Mouse (Mus musculus) MEL (cell line): Measurements from ENCODE around the gene Ifitm3. TPM values are rescaled to one million over a fixed set of nuclear protein-coding genes. Genes with fewer than 3 reads are reported as not detected.

Source experiments
- DNase-seq: peaks from one replicate; pipeline ENCODE4 v3.0.0; 2011; ENCODE audit warnings: low read depth, low spot score
- H3K27ac ChIP-seq: 2 replicates; pipeline ENCODE4 v1.5.1; 2012; ENCODE audit warnings: low read depth, mild to moderate bottlenecking, control low read depth, low read length, moderate library complexity; ENCODE audit not compliant: control insufficient read depth
- H3K27me3 ChIP-seq, 2 experiments: fragments of 150-350 bp in 1 of 2; sonication (generic) in 1 of 2; 2 replicates each; pipeline ENCODE4 v1.6.1; 2012; ENCODE audit warnings: low read length in 2 of 2, mild to moderate bottlenecking in 2 of 2, improper control_type of control experiment in 1 of 2, moderate library complexity in 1 of 2; ENCODE audit not compliant: insufficient read depth in 2 of 2, control insufficient read depth in 1 of 2
- H3K36me3 ChIP-seq, 2 experiments: 2 replicates each; pipeline ENCODE4 v1.6.1; 2012 to 2014; ENCODE audit warnings: low read length in 2 of 2, improper control_type of control experiment in 1 of 2, inconsistent platforms in 1 of 2, mild to moderate bottlenecking in 1 of 2; ENCODE audit not compliant: insufficient read depth in 2 of 2, control insufficient read depth in 1 of 2
- H3K4me1 ChIP-seq, 2 experiments: fragments of 150-350 bp in 1 of 2; sonication (generic) in 1 of 2; 2 replicates each; pipeline ENCODE4 v1.6.1; 2012; ENCODE audit warnings: low read length in 2 of 2, improper control_type of control experiment in 1 of 2, mild to moderate bottlenecking in 1 of 2; ENCODE audit not compliant: insufficient read depth in 2 of 2, control insufficient read depth in 1 of 2
- H3K4me3 ChIP-seq, 2 experiments: fragments of 150-350 bp in 1 of 2; sonication (generic) in 1 of 2; 2 replicates each; pipeline ENCODE4 v1.5.1; 2012; ENCODE audit warnings: low read depth in 2 of 2, low read length in 2 of 2, mild to moderate bottlenecking in 2 of 2, moderate library complexity in 2 of 2, control low read depth in 1 of 2, improper control_type of control experiment in 1 of 2; ENCODE audit not compliant: control insufficient read depth in 1 of 2, insufficient read depth in 1 of 2
- H3K79me2 ChIP-seq: 2 replicates; pipeline ENCODE4 v1.6.1; 2012; ENCODE audit warnings: mild to moderate bottlenecking, low read length, moderate library complexity; ENCODE audit not compliant: control insufficient read depth, poor library complexity, insufficient read depth
- H3K9ac ChIP-seq: 2 replicates; pipeline ENCODE4 v1.6.1; 2012; ENCODE audit warnings: low read depth, mild to moderate bottlenecking, control low read depth, low read length, moderate library complexity; ENCODE audit not compliant: control insufficient read depth, poor library complexity, severe bottlenecking
- H3K9me3 ChIP-seq: fragments of 150-350 bp; sonication (generic); replicated peaks from 2 replicates; pipeline ENCODE4 v1.6.1; 2012; ENCODE audit warnings: mild to moderate bottlenecking, low read length, improper control_type of control experiment, moderate library complexity; ENCODE audit not compliant: insufficient read depth
- BHLHE40 ChIP-seq: IDR thresholded peaks from 2 replicates; pipeline ENCODE4 v1.6.1; 2012; ENCODE audit warnings: low read depth, mild to moderate bottlenecking, inconsistent platforms, low read length, improper control_type of control experiment, borderline replicate concordance
- CHD1 ChIP-seq: IDR thresholded peaks from 2 replicates; pipeline ENCODE4 v1.6.1; 2012; ENCODE audit warnings: low read depth, mild to moderate bottlenecking, inconsistent platforms, low read length, improper control_type of control experiment
- CHD2 ChIP-seq: IDR thresholded peaks from 2 replicates; pipeline ENCODE4 v1.6.1; 2011; ENCODE audit warnings: low read length, improper control_type of control experiment
- CTCF ChIP-seq, 3 experiments: IDR thresholded peaks in 2 of 3; conservative IDR thresholded peaks in 1 of 3; 2 replicates each; pipeline ENCODE4 v1.5.1; 2011 to 2012; ENCODE audit warnings: low read length in 3 of 3, low read depth in 2 of 3, mild to moderate bottlenecking in 2 of 3, improper control_type of control experiment in 1 of 3, inconsistent platforms in 1 of 3, mixed read lengths in 1 of 3, moderate library complexity in 1 of 3; ENCODE audit not compliant: control insufficient read depth in 1 of 3, insufficient read depth in 1 of 3, poor library complexity in 1 of 3, severe bottlenecking in 1 of 3
- E2F4 ChIP-seq: IDR thresholded peaks from 2 replicates; pipeline ENCODE4 v1.6.1; 2011; ENCODE audit warnings: low read depth, low read length, improper control_type of control experiment, borderline replicate concordance
- ETS1 ChIP-seq: IDR thresholded peaks from 2 replicates; pipeline ENCODE4 v1.6.1; 2012; ENCODE audit warnings: low read depth, mild to moderate bottlenecking, inconsistent platforms, low read length, improper control_type of control experiment, moderate library complexity
- GABPA ChIP-seq: IDR thresholded peaks from 2 replicates; pipeline ENCODE4 v1.6.1; 2012; ENCODE audit warnings: low read depth, mild to moderate bottlenecking, inconsistent platforms, low read length, improper control_type of control experiment, moderate library complexity
- GATA1 ChIP-seq: IDR thresholded peaks from 2 replicates; pipeline ENCODE4 v1.6.1; 2011; ENCODE audit warnings: low read depth, low read length, improper control_type of control experiment
- HCFC1 ChIP-seq: IDR thresholded peaks from 2 replicates; pipeline ENCODE4 v1.6.1; 2012; ENCODE audit warnings: low read depth, mild to moderate bottlenecking, inconsistent platforms, low read length, improper control_type of control experiment, moderate library complexity
- JUND ChIP-seq: IDR thresholded peaks from 2 replicates; pipeline ENCODE4 v1.6.1; 2011; ENCODE audit warnings: low read depth, mild to moderate bottlenecking, improper control_type of control experiment, low read length
- KAT2A ChIP-seq: conservative IDR thresholded peaks from 2 replicates; pipeline ENCODE4 v1.6.1; 2012; ENCODE audit warnings: low read depth, low read length, improper control_type of control experiment, inconsistent platforms
- MAFK ChIP-seq: IDR thresholded peaks from 2 replicates; pipeline ENCODE4 v1.6.1; 2011; ENCODE audit warnings: low read depth, mild to moderate bottlenecking, low read length, improper control_type of control experiment, borderline replicate concordance
- MAX ChIP-seq: IDR thresholded peaks from 2 replicates; pipeline ENCODE4 v1.6.1; 2011; ENCODE audit warnings: low read length, improper control_type of control experiment
- MAZ ChIP-seq: IDR thresholded peaks from 2 replicates; pipeline ENCODE4 v1.6.1; 2012; ENCODE audit warnings: low read depth, mild to moderate bottlenecking, inconsistent platforms, low read length, improper control_type of control experiment
- MEF2A ChIP-seq: IDR thresholded peaks from 2 replicates; pipeline ENCODE4 v1.6.1; 2014; ENCODE audit warnings: low read depth, mild to moderate bottlenecking, inconsistent platforms, low read length, improper control_type of control experiment; ENCODE audit not compliant: poor library complexity, insufficient replicate concordance, severe bottlenecking; ENCODE audit errors: extremely low read depth
- MXI1 ChIP-seq: IDR thresholded peaks from 2 replicates; pipeline ENCODE4 v1.6.1; 2011; ENCODE audit warnings: mild to moderate bottlenecking, low read depth, low read length, improper control_type of control experiment
- MYC ChIP-seq: IDR thresholded peaks from 2 replicates; pipeline ENCODE4 v1.6.1; 2011; ENCODE audit warnings: low read depth, mild to moderate bottlenecking, low read length, improper control_type of control experiment, moderate library complexity
- NELFE ChIP-seq: IDR thresholded peaks from 2 replicates; pipeline ENCODE4 v1.6.1; 2011; ENCODE audit warnings: low read depth, low read length, improper control_type of control experiment
- NRF1 ChIP-seq: IDR thresholded peaks from 2 replicates; pipeline ENCODE4 v1.6.1; 2014; ENCODE audit warnings: low read depth, mild to moderate bottlenecking, inconsistent platforms, low read length, improper control_type of control experiment, moderate library complexity; ENCODE audit not compliant: poor library complexity, insufficient read depth, severe bottlenecking
- POLR2A ChIP-seq, 2 experiments: IDR thresholded peaks; 2 replicates each; pipeline ENCODE4 v1.6.1; 2011 to 2012; ENCODE audit warnings: low read length in 2 of 2, mild to moderate bottlenecking in 2 of 2, control low read depth in 1 of 2, improper control_type of control experiment in 1 of 2, low read depth in 1 of 2, moderate library complexity in 1 of 2; ENCODE audit not compliant: control insufficient read depth in 1 of 2, insufficient read depth in 1 of 2, poor library complexity in 1 of 2
- POLR2AphosphoS2 ChIP-seq: IDR thresholded peaks from 2 replicates; pipeline ENCODE4 v1.6.1; 2011; ENCODE audit warnings: low read length, improper control_type of control experiment
- POLR2AphosphoS5 ChIP-seq: IDR thresholded peaks from 2 replicates; pipeline ENCODE4 v1.6.1; 2012; ENCODE audit warnings: low read depth, borderline replicate concordance, mild to moderate bottlenecking, inconsistent platforms, low read length, moderate library complexity, mixed read lengths
- RAD21 ChIP-seq: IDR thresholded peaks from 2 replicates; pipeline ENCODE4 v1.6.1; 2011; ENCODE audit warnings: mild to moderate bottlenecking, low read depth, low read length, improper control_type of control experiment
- RCOR1 ChIP-seq: IDR thresholded peaks from 2 replicates; pipeline ENCODE4 v1.6.1; 2012; ENCODE audit warnings: low read depth, mild to moderate bottlenecking, inconsistent platforms, low read length, improper control_type of control experiment
- SMC3 ChIP-seq: IDR thresholded peaks from 2 replicates; pipeline ENCODE4 v1.6.1; 2011; ENCODE audit warnings: low read depth, low read length, improper control_type of control experiment
- TAL1 ChIP-seq: IDR thresholded peaks from 2 replicates; pipeline ENCODE4 v1.6.1; 2012; ENCODE audit warnings: mild to moderate bottlenecking, inconsistent platforms, low read length, moderate library complexity, mixed read lengths
- TBP ChIP-seq: IDR thresholded peaks from 2 replicates; pipeline ENCODE4 v1.8.0; 2011; ENCODE audit warnings: low read depth, low read length, improper control_type of control experiment
- TCF12 ChIP-seq: IDR thresholded peaks from 2 replicates; pipeline ENCODE4 v1.6.1; 2014; ENCODE audit warnings: low read depth, mild to moderate bottlenecking, inconsistent platforms, low read length, improper control_type of control experiment, moderate library complexity
- UBTF ChIP-seq: IDR thresholded peaks from 2 replicates; pipeline ENCODE4 v1.6.1; 2012; ENCODE audit warnings: low read depth, mild to moderate bottlenecking, inconsistent platforms, low read length, improper control_type of control experiment, moderate library complexity, borderline replicate concordance; ENCODE audit not compliant: insufficient read depth
- USF1 ChIP-seq: IDR thresholded peaks from 2 replicates; pipeline ENCODE4 v1.6.1; 2014; ENCODE audit warnings: low read depth, mild to moderate bottlenecking, inconsistent platforms, low read length, improper control_type of control experiment, moderate library complexity
- USF2 ChIP-seq, 2 experiments: IDR thresholded peaks; 2 replicates each; pipeline ENCODE4 v1.6.1; 2011 to 2012; ENCODE audit warnings: improper control_type of control experiment in 2 of 2, low read length in 2 of 2, borderline replicate concordance in 1 of 2, inconsistent platforms in 1 of 2, low read depth in 1 of 2, mild to moderate bottlenecking in 1 of 2; ENCODE audit not compliant: insufficient read depth in 1 of 2
- ZC3H11A ChIP-seq: IDR thresholded peaks from 2 replicates; pipeline ENCODE4 v1.6.1; 2012; ENCODE audit warnings: low read depth, mild to moderate bottlenecking, inconsistent platforms, low read length, improper control_type of control experiment
- ZKSCAN1 ChIP-seq: IDR thresholded peaks from 2 replicates; pipeline ENCODE4 v1.6.1; 2012; ENCODE audit warnings: low read depth, mild to moderate bottlenecking, inconsistent platforms, low read length, improper control_type of control experiment, moderate library complexity
- ZMIZ1 ChIP-seq: IDR thresholded peaks from 2 replicates; pipeline ENCODE4 v1.6.1; 2012; ENCODE audit warnings: low read depth, mild to moderate bottlenecking, inconsistent platforms, low read length, improper control_type of control experiment, moderate library complexity
- ZNF384 ChIP-seq: IDR thresholded peaks from 2 replicates; pipeline ENCODE4 v1.6.1; 2012; ENCODE audit warnings: low read depth, mild to moderate bottlenecking, inconsistent platforms, low read length, improper control_type of control experiment
- polyA plus RNA-seq, 2 experiments: library from polyadenylated mRNA; stranded (reverse) in 1 of 2; unstranded in 1 of 2; fragments of >175 nt in 1 of 2; fragments of >200 nt in 1 of 2; gene quantifications; 2 replicates each; pipeline versions ENCODE4 v1.2.1 to v1.2.4; 2012; ENCODE audit warnings: low replicate concordance in 2 of 2, low read depth in 1 of 2; ENCODE audit not compliant: insufficient read length in 2 of 2, insufficient read depth in 1 of 2, missing spikeins in 1 of 2
- total RNA-seq: library from RNA; depleted of rRNA; stranded (reverse); fragments of 300-350 nt; gene quantifications from 2 replicates; pipeline ENCODE4 v1.2.3, GENCODE M21; 2012

Ifitm3 gene
- total and polyA plus RNA-seq, 3 experiments = 6.4 to 12.8 TPM; not detected in 1

DNA sequence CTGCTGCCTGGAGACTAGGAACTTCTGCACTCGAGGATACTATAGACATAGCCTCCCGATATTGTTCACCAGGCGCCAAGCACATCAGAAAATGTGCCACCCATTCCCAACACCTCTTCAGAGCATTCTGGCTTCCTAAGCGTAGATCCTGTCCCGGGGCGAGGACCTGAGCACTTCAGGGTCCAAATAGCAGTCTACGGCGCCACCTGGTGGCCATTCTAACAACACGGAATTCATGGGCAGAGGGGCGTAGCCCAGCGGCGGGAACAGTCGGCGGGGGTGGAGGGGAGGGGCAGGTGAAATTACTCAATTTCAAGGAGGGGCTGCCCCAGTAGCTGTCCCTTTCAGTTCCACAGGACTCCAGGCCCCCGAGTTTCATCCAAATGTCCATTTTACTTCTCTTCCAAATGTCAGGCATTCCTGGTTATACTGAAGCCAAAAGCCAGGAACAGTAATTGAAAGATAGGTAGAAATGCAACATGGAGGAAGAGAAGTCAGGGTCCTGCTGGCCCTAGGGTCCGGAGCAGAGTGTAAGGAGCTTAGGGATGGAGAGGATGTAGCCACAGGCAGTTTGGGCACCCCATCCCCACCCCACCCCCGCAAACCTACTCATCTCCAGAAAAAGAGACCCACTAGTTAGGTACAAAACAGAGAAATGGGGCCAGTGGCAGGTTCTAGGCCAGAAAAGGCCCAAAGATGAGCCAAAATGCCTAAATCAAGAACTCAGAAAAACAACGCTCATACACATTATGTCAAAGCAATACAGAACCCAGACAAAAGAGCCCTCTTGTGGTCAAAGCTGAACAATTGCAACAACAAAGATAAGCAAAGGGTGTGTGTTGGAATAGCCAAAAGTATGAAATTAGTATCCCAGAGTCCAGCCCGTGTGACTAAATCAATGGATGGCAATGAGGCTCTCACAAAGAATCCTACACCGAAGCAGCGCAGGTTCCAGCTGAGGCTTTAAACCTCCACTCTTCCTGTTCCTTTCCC lies 38.0 kb upstream of the Ifitm3 start:
- Histone ChIP-seq H3K27ac (0 out of 2 replicates have a peak overlapping the region, but pooled peaks have one; percentile 11), H3K4me1 (peaks cover 0 to 12% of the 10 kb centered on the region in 2 experiments; a peak in 3 of 4 replicates), H3K9ac (peak overlapping the region; percentile 48), H3K36me3 (0 out of 4 replicates have a peak, but pooled peaks cover 0 to 3% of the 10 kb centered on the region in 2 experiments), H3K27me3 (no peaks in the 10 kb centered on the region), H3K79me2 (no peaks in the 10 kb centered on the region), H3K4me3 (peak overlapping the region; percentile 46 to 58), H3K9me3 (no peaks in the 10 kb centered on the region)
- peak; percentile 93 for DNase-seq
- TF ChIP-seq NRF1 (no peak), ZKSCAN1 (no peak), ETS1 (no peak), HCFC1 (no peak), POLR2AphosphoS5 (no peak), SMC3 (peak; percentile 97), MAX (no peak), TAL1 (peak; percentile 31), MAFK (no peak), GATA1 (peak; percentile 83), BHLHE40 (no peak), MEF2A (no peak), USF1 (no peak), NELFE (no peak), MAZ (peak; percentile 35; the same call in 1 of the 2 replicates), CHD2 (no peak), CTCF (IDR thresholded peaks at IDR 0.05 in 2 of 3, conservative IDR thresholded peaks at IDR 0.05 in 1 of 3; ENCODE audit: control insufficient read depth in 1 of 3, insufficient read depth in 1 of 3, low read depth in 2 of 3, low read length in 3 of 3, poor library complexity in 1 of 3, severe bottlenecking in 1 of 3) (peak; percentile 61 to 99 (median 97)), ZC3H11A (peak; percentile 97), CHD1 (no peak), TCF12 (no peak), MXI1 (peak; percentile 38), JUND (no peak), KAT2A (no peak), UBTF (no peak), ZMIZ1 (no peak), RAD21 (peak; percentile 97), MYC (0 out of 2 replicates have a peak, but pooled peaks have one; percentile 28), E2F4 (no peak), USF2 (IDR thresholded peaks at IDR 0.05; ENCODE audit: borderline replicate concordance in 1 of 2, insufficient read depth in 1 of 2, low read depth in 1 of 2, low read length in 2 of 2) (no peak), GABPA (no peak), POLR2A (IDR thresholded peaks at IDR 0.05; ENCODE audit: control insufficient read depth in 1 of 2, insufficient read depth in 1 of 2, low read depth in 1 of 2, low read length in 2 of 2, poor library complexity in 1 of 2) (no peak), ZNF384 (no peak), POLR2AphosphoS2 (no peak), TBP (0 out of 2 replicates have a peak, but pooled peaks have one; percentile 7), RCOR1 (no peak)
